Mouse (Mus musculus): ENCODE data around the gene Kmt2c.

DNA sequence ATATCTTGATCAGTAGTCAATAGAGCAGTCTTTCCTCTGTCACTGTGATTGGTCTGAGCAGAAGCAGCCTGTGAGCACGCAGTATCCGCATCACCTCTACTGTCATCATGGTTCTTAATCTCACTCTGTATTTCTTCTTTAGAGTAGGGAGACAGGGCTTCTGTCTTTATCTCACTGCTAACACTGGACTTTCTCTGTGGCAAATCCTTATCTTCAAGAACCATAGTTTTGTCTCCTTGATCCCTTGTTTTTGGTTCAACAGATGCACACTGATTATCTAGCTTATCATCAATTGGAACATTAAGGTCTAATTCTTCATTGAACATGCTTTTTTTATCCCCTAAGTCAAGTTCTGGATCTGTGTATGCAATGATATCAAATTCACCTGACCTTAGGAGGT lies 188.4 kb downstream of the Kmt2c start:
- TF ChIP-seq CTCF (IDR thresholded peaks at IDR 0.05; ENCODE audit: extremely low read depth, insufficient read depth, insufficient read length, insufficient replicate concordance): no peak
- no peak for TF ChIP-seq POLR2A (IDR thresholded peaks at IDR 0.05; ENCODE audit: low read depth, low read length)
